Mouse (Mus musculus) left cerebral cortex, adult 18-20 months (tissue): ENCODE measurements around the gene Scnn1a. TPM values are rescaled to one million over a fixed set of nuclear protein-coding genes. Genes with fewer than 3 reads are reported as not detected.

Experiments
- DNase-seq, 2 experiments: peaks; one replicate each; pipeline ENCODE4 v3.0.0; 2021 to 2022; ENCODE audit warnings: low spot score in 2 of 2, mixed read lengths in 1 of 2
- total RNA-seq, 2 experiments: library from RNA; stranded (reverse); gene quantifications; 2 replicates each; pipeline ENCODE4 v1.2.3; 2021

Scnn1a gene
- total RNA-seq, 2 experiments from 2014 or later = 2.6 to 3.6 TPM

DNA sequence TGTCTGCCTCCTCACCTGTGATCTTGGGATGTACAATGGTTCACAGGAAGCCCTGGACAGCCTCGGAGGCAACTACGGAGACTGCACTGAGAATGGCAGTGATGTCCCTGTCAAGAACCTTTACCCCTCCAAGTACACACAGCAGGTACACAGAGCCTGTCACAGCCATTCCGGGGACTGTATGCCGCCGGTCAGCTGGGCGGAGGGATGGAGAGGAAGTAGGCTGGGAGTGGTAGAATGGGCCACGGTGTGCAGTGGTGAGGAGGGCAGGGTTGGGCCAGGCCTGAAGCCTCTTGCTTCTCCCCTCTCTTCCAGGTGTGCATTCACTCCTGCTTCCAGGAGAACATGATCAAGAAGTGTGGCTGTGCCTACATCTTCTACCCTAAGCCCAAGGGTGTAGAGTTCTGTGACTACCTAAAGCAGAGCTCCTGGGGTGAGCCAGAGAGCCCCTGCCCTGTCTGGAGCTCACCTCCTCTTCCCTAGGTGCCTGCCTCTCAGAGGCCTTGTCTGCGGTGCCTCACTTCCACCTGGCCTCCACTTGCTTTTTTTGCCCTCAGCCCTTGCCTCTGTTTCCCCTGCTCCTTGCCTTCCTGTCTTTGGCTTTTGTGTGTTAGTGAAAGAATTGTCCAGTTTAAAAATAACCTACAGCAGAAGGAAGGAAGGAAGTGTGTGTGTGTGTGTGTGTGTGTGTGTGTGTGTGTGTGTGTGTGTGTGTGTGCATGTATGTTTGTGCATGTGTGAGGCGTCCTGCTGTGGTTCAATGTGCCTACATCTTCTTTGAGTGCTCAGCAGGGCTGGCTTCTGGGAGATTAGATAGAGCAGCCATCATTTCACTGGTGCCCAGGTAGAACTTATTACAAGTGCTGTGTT, 18.6 kb downstream of the Scnn1a start:
- no peak for DNase-seq

GRCm38 (mm10) chr6:125340244-125340643, 19.8 kb downstream of the Scnn1a start:
- no peak for DNase-seq

DNA sequence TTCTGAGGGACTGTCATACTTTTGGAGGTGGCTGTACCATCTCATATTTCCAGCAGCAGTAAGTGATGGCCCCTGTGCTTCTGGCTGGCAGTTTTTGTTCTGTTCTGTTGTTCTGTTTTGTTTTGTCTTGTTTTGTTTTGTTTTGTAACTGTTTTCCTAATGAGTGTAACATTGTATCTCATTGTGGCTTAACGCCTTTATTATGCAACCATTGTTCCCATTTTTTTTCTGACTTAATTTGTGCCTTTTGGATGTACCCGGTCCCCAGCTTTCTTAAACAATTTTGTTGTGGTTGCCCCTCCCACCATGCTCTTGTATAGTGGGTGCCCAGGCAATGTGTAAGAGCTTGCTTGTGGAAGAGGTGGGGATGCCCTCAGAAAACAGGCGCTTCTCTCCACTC, 21.7 kb downstream of the Scnn1a start:
- DNase-seq = no peak

DNA sequence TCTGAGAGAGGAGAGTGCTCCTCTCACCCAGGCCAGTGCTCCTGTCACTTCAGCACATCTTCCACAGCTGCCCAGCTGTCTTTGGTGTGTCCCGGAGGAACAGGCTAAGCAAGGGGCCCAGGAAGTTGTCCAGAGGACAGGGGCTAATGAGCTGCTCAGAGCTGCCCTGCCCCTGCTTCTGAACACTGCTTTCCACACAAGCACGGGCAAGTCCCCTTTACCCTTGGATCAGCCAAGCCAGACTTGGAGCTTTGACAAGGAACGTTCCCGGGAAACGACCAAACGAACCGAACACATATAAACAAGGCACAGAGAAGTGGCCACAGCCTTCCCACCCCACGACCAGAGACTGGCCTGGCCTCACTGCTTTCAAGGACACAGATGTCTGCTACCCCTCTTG, 23.6 kb downstream of the Scnn1a start:
- DNase-seq = no peak

DNA sequence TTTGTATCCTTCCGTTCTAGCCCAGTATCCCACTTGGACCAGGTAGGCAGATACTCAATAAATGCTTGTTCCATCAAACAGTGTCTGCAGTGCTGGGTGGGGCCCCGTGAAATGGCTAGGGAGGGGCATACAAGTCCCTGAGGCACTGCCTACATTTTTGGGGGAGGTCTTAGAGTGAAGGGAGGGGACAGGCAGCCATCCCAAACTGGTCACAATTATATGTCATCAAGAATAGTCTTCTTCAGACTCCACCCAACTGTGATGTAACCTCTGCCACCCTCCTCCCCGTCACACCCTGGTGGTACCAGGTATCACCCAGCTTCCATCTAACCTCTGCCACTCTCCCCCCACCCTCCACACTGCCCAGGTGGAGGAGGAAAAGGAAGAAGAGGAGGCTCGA, 24.4 kb downstream of the Scnn1a start:
- no peak for DNase-seq

DNA sequence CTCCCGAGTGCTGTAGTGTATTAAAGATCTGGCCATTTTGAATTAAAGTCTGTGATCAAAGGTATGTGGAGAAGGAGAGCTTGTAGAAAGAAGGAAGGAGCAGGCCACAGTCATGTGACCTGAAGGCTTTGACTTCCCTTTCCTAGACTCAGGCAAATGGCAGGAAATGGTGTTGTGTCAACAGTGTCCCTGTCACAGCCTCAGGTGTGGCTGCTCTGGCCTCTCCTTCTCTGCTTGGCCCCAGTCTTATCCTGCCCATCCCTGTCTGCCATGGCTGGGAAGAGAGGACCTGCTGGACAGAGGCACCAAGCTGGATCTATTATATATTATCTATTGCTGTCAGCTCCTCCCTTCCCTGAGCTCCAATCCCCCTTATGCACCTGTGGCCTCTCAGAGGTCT, 25.2 kb downstream of the Scnn1a start:
- DNase-seq = no peak

- DNase-seq = no peak
These were observed 25.6 kb downstream of the Scnn1a start for GRCm38 (mm10) chr6:125346029-125346428.

DNA sequence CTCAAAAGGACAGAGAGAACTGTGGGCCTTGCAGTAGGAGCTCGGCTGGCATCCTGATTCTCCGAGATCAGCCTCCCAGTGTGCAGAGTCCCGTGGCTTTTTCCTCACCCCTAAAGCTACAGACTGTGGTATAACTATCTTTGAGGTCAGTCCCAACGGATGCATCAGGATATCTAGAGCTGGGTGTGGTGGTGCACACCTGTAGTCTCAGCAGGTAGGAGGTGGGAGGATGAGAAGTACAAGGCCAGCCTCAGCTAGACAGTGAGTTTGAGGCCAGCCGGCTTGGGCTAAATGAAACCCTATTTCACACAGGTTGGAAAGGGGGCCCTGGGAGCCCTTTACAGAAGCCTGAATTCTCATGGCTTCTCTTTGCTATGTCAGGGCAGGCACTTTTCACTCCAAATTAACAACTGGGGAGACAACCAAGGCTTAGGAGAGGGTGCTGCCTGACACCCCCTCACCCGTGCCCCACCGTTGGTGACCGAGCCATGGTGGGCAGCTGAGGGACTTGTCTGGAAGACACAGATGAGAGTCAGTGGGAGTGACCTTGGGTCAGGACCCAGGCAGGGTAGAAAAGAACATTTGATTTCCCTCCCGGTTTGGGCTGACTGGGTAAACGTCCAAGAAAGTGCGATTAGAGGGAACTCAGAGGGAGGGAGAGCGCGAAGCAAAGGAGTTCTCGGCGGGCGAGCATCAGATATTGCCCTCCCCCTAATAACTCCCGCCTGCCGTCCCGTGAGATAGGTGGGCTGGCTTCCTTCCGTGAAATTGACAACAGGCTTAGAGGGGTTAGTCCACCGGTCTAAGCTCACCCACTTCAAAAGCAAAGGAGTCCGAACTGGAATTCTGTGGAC, 28.5 kb downstream of the Scnn1a start, which contains the start of gene Tnfrsf1a:
TSS of gene Tnfrsf1a (plus strand) at position 642 of the 854 bp plus-strand sequence.
- DNase-seq = no peak

GRCm38 (mm10) chr6:125349575-125350230, 29.2 kb downstream of the Scnn1a start:
- peak; percentile 12 to 25 for DNase-seq

- DNase-seq = no peak
These were observed 30.0 kb downstream of the Scnn1a start for GRCm38 (mm10) chr6:125350231-125350994.

- DNase-seq = no peak
These were observed 30.5 kb downstream of the Scnn1a start for GRCm38 (mm10) chr6:125350995-125351324.

DNA sequence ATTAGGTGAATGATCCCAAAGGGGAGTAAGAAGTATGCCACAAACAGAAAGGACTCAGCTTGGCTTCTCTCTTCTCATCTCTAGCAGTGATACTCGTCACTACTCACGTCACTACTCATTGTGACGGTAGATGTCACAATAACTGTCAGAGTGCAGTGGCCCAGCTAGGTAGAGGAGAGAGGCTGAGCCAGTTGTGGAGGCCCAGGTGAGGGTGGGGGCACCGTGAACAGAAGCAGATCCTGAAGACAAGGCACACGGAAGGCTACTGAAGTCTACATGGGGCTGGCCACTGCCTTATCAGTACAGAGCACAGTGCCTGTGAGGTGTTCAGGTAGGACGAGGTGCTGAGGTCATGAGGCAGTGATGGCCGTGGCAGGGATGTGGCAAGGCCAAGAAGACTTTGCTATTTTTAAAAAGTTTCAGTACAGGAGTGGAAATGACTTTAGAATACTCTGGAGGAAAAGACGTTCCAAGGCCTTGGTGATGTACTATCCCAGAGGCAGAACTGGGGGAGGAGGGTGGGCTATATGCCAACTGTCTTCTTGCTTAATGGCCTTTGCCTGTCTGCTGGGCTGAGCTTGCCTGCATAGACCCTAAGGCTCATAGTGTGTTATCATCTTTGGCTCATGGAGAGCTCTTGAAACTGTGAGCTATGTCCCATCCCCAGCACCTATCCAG, 31.0 kb downstream of the Scnn1a start:
- no peak for DNase-seq

- no peak for DNase-seq
These were observed 31.6 kb downstream of the Scnn1a start for GRCm38 (mm10) chr6:125352046-125352384.

GRCm38 (mm10) chr6:125352811-125353210, 32.4 kb downstream of the Scnn1a start:
- DNase-seq = no peak

DNA sequence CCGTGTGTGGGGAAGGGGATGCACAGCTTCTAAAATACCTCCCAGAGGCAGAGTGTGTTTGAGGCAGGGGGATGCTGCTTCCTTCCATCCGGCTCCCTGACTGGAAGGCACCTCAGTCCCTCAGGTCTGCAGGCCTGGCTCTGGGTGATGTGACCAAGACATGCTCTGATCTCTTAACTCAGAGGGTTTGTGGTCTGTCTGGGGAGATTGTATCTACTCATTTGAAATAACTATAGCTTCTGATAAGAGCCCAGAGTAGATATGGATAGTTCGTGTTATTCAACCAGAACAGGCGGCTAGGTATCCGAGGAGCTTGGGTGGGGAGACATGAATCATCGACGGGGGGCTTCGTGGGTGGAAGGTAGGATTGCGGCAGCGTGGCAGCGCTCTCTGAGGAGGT, 32.8 kb downstream of the Scnn1a start:
- DNase-seq = no peak

GRCm38 (mm10) chr6:125353655-125354054, 33.2 kb downstream of the Scnn1a start:
- no peak for DNase-seq

- peak in 1 of 2 experiments; percentile 39 for DNase-seq
These were observed 34.1 kb downstream of the Scnn1a start for GRCm38 (mm10) chr6:125354352-125355151.

DNA sequence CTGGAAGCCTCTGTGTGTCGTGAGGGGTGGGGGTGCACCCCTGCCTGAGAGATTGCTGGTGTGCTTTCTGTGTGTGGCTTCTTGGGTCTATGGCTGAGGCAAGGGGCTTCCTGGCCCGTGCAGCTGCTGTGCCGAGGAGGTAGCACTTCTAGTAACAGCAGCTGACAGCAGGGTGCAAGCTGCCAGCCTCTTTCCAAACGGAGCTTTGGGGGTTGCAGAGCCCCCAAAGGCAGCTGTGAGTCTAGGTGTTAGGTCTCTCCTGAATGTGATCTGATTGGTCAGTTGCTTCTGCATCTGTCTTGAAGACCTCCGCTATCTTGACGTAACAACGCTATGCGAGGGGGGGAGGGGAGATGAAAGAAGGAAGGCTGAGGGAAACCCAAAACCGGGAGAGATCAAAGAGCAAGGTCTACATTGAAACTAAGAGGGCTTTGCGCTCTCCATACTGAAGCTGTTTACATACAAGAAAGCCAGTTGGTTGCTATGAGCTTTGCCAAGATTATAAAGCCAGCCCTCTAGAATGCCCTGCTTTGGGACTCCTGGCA, 34.8 kb downstream of the Scnn1a start:
- DNase-seq = no peak

DNA sequence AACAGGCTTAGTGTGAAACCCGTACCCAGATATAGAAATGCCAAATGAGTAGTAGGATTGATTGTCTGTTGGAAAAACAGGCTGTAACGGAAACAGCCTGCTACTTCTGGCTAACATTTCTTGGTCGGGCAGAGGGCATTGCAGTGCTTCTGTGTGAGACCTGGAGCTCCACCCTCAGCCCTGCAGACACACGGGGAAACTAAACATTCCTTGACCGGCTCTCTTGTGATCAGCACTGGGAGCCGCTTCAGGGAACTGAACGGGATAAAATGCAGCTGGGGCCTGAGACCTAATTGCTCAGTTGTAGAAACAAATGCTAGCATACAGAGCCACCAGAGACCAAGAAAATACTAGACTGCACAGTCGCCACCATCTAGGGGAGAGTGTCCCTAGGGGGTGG, 35.8 kb downstream of the Scnn1a start:
- no peak for DNase-seq
